Mouse (Mus musculus) E14TG2a.4 (cell line): ENCODE measurements around the gene Srp54c.

Experiments
- H3K27me3 ChIP-seq: 2 replicates; pipeline ENCODE4 v1.6.1; 2014; ENCODE audit warnings: low read length, control low read depth; ENCODE audit not compliant: insufficient read depth
- H3K36me3 ChIP-seq: 2 replicates; pipeline ENCODE4 v1.6.1; 2014; ENCODE audit warnings: low read length, control low read depth; ENCODE audit not compliant: insufficient read depth
- H3K4me1 ChIP-seq: replicated peaks from 2 replicates; pipeline ENCODE4 v1.6.1; 2014; ENCODE audit warnings: low read depth, low read length, control low read depth
- H3K4me3 ChIP-seq: replicated peaks from 2 replicates; pipeline ENCODE4 v1.5.1; 2014; ENCODE audit warnings: mild to moderate bottlenecking, low read length
- H3K9me3 ChIP-seq: 2 replicates; pipeline ENCODE4 v1.6.1; 2014; ENCODE audit warnings: low read length, control low read depth
- CTCF ChIP-seq: conservative IDR thresholded peaks from 2 replicates; pipeline ENCODE4 v1.5.1; 2014; ENCODE audit warnings: low read length
- NANOG ChIP-seq: IDR thresholded peaks from 2 replicates; pipeline ENCODE4 v1.6.1; 2014; ENCODE audit warnings: borderline replicate concordance, low read length, mixed read lengths
- POU5F1 ChIP-seq: IDR thresholded peaks from 2 replicates; pipeline ENCODE4 v1.6.1; 2014; ENCODE audit warnings: low read length, borderline replicate concordance

The Srp54c gene

DNA sequence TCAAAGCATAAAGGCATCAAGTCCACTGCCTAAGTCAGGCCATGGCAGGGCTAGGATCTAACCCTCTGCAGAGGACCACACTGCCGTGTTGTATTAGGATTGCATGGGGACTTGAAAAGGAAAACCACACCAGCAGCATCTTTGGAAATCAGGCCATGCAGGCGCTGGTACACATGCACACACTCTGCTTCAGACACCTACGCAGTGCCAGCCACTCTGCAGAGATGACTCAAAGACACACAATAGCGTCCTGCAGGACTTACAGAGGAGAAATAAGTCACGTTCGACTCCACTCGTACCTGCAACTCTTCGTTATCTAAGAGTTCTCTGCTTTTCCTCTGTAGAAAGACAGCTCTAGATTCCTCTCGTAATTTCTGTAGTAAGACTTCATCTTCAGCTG is 68.1 kb downstream of the Srp54c start:
- TF ChIP-seq CTCF = no peak

DNA sequence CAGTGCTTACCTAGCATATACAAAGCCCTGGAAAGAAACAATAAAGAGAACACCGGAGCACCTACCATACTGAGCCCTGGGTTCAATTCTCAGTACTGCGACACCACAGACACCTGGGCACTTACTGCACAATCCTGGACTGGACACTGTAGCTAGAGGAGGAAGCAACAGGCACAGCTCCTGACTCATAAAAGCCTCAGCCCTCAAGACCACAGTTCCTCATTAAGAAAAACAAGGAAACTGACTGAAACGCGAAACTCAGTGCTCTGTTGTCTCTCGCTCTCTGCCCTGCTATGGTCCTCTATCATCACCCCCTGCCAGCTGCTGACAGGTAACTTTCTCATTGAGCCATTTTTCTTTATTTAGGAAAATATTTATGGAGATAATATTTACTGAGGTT is 69.4 kb downstream of the Srp54c start, which contains the start of gene 1110008L16Rik:
Gene 1110008L16Rik, plus strand, starts transcription at position 242 of the 400 bp plus-strand sequence.
- no peak for TF ChIP-seq CTCF
- TF ChIP-seq POU5F1 = no peak
- no peak for TF ChIP-seq NANOG
- peaks cover 56% of the 10 kb centered on the region for H3K36me3 ChIP-seq
- no peak within 1 kb of the TSS for H3K4me3 ChIP-seq
- peaks cover 33% of the 10 kb centered on the region for H3K4me1 ChIP-seq
- H3K27me3 ChIP-seq = no peaks in the 10 kb centered on the region
- H3K9me3 ChIP-seq = no peaks in the 10 kb centered on the region

More for the DNA sequence above, 68.1 kb downstream of the Srp54c start:
- Histone ChIP-seq H3K9me3 (no peaks in the 10 kb centered on the region), H3K4me3 (no peak overlapping the region), H3K27me3 (no peaks in the 10 kb centered on the region), H3K4me1 (peaks cover 22% of the 10 kb centered on the region), H3K36me3 (peaks cover 66% of the 10 kb centered on the region)

DNA sequence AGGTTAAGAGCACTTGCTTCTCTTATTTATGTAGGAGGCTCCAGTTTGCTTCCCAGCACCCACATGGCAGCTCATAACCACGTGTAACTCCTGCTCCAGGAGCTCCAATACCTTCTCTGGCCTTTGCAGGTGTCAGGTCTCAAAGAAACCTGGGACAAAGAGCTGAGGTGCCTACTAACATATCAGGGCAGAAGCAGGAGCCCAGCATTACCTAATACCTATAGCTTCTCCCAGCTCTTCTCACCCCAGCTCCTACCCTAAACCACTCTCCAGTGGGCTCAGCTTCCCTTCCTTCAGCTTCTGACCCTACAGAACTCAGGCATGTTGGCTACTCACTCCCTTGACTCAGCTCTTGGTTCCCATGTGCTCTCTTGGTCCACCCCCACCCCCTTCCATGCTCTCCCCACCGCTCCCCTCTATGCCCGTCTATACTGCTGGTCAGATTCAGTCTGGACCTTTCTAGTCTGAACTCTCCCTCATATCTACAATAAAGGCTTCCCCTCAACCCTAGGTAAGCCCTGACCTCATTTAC is 70.9 kb downstream of the Srp54c start:
- TF ChIP-seq POU5F1 = no peak
- no peak for TF ChIP-seq CTCF
- TF ChIP-seq NANOG = no peak
- H3K27me3 ChIP-seq = no peaks in the 10 kb centered on the region
- H3K9me3 ChIP-seq = no peaks in the 10 kb centered on the region
- peak overlapping the region; percentile 89 for H3K4me3 ChIP-seq
- H3K36me3 ChIP-seq = peaks cover 49% of the 10 kb centered on the region
- peaks cover 37% of the 10 kb centered on the region for H3K4me1 ChIP-seq

DNA sequence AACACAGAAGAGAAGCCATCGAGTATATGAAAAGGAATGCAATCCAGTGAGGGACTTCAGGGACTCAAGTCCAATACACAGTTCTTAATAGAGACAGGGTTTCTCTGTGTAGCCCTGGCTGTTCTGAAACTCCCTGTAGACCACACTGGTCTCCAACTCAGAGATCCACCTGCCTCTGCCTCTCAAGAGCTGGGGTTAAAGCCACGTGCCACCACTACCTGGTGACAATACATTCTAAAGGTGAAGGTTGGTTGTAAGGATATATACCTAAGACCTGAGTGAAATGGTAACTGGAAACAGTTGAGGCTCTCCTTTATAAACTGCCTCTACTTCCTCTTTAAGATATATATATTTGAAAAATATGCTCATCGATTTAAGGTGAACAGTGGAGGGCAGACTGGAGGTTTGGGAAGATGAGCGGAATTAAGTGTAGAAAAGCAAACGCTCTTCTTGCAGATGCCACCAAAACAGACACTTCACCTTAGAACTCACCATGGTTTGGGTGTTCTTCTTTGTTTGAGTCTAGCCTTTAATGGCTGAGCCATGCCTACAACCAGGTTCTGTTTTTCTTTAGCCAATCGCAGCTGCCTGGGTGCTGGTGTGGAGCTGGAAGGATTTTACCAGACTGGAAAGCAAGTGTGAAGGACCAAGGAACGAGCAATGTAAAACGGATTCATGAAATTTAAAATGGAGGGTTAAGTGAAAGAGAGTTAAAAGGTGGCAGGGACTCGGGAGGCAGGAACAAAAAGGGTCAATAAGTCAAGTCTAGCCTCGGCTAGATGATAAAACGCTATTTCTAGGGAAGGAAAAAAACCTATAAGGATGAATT is 71.7 kb downstream of the Srp54c start:
- Histone ChIP-seq H3K36me3 (peaks cover 49% of the 10 kb centered on the region), H3K4me1 (peaks cover 37% of the 10 kb centered on the region), H3K27me3 (no peaks in the 10 kb centered on the region), H3K9me3 (no peaks in the 10 kb centered on the region), H3K4me3 (peak overlapping the region; percentile 89)
- TF ChIP-seq NANOG (no peak), POU5F1 (no peak), CTCF (no peak)

DNA sequence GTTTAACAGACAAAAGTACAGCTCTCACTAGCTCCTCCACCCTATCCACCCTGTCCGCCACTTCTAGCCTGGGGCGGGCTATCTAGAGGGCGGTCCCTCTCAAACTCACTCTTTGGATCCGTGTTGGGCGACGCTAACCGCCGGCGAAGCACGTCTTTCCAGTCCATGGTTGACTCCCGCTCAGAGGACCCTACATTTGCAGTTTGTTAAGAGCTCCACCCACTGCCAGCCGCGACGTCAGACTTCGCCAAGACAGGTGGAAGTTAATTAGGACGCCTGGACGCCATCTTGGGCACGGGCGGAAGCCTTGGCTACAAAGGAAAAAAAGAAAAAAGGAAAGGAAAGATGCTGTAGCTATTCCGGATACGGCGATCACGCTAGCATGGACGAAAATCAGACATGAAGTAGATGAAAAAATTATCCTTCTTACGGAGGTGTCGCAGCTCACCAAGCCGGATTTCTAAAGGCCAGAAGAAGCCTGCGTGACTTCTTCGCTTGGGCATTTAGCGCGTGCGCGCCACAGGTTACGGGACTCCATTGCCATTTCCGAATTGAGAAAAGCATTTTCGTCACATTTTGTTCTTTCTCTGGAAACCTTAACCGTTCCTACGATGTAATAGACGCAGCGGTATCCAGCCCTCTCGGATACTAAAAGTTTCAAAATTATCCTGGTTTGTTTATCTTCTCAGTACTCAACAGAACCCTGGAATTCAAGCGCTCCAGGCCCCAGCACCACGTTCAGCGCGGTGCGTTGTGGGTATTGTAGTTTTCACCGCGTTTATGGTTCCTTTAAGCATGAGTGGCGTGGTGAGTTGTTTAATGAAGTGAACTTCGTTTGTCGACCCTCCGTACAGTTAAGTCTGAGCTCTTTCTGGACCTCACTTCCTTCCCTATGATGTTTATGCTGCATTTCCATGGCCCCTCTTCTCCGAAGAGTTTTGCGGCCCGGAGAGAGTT is 72.8 kb downstream of the Srp54c start, which contains the start of gene Ppp2r3c:
Gene Ppp2r3c, minus strand, starts transcription at position 514 of the 957 bp plus-strand sequence.
- TF ChIP-seq CTCF = no peak
- no peak for TF ChIP-seq NANOG
- no peak for TF ChIP-seq POU5F1
- H3K36me3 ChIP-seq = peaks cover 48% of the 10 kb centered on the region
- no peaks in the 10 kb centered on the region for H3K27me3 ChIP-seq
- no peaks in the 10 kb centered on the region for H3K9me3 ChIP-seq
- peak within 1 kb of the TSS; percentile 89 for H3K4me3 ChIP-seq
- peaks cover 40% of the 10 kb centered on the region for H3K4me1 ChIP-seq

DNA sequence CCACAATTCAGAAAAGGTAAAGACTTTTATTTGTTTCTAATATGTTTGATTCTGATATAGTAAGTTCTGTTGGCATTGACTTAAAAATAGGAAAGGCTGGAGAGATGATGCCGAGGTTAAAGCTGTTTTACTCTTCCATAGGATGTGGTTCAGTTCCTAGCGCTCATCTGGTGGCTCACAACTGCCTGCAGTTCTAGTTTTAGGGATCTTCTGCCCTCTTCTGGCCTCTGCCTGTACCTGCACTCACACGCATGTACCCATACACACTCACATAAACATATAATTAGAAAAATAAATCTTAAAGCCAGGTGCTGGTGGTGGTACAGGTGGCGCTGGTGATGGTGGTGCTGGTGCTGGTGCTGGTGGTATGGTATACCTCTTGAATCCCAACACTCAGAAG is 76.4 kb downstream of the Srp54c start:
- Histone ChIP-seq H3K4me1 (peaks cover 53% of the 10 kb centered on the region), H3K9me3 (no peaks in the 10 kb centered on the region), H3K36me3 (peaks cover 42% of the 10 kb centered on the region), H3K4me3 (no peak overlapping the region), H3K27me3 (no peaks in the 10 kb centered on the region)
- TF ChIP-seq CTCF = peak; percentile 50
- no peak for TF ChIP-seq POU5F1

DNA sequence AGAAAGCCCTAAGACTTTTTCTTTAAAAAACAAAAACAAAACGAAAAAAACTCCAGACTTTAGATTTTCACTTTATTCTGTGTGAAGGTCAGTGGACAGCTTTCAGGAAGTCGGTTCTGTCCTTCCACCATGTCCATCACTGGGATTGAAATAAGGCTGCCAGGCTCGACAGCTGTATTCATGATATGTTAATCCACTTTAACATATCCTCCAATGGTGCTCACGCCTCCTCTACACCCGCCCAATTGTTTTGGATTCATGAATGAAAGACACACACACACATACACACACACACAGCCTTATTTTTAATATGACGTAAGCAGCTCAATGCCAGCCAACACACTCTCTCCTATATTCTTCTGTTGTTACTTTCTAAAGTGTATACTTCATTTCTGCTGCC is 77.6 kb downstream of the Srp54c start:
- no peaks in the 10 kb centered on the region for H3K9me3 ChIP-seq
- TF ChIP-seq CTCF (no peak), POU5F1 (no peak)
- H3K4me1 ChIP-seq = peaks cover 57% of the 10 kb centered on the region
- H3K36me3 ChIP-seq = peaks cover 46% of the 10 kb centered on the region
- no peaks in the 10 kb centered on the region for H3K27me3 ChIP-seq
- no peak overlapping the region for H3K4me3 ChIP-seq

DNA sequence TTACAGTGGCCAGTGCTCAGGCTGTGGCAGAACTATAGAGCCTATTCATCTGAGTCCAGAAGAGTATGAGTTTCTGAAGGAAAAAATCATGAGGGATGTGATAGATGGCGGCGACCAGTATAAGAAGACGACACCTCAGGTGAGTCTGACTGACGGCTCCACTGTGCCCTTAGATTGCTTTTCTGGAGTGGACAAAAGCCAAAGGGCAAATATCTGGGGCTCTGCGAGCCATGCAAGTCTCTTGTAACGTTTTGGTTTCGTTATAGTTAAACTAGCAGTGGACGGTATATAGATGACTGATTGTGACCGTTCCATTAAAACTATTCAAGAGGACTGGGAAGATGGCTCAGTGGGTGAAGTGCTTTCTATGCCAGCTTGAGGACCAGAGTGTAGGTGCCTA is 78.8 kb downstream of the Srp54c start:
- Histone ChIP-seq H3K9me3 (no peaks in the 10 kb centered on the region), H3K36me3 (peaks cover 49% of the 10 kb centered on the region), H3K27me3 (no peaks in the 10 kb centered on the region), H3K4me3 (no peak overlapping the region), H3K4me1 (peaks cover 52% of the 10 kb centered on the region)
- no peak for TF ChIP-seq NANOG
- TF ChIP-seq POU5F1 = no peak
- no peak for TF ChIP-seq CTCF
